Mouse (Mus musculus) embryonic facial prominence, embryonic 12.5 days (tissue): Measurements from ENCODE around the gene Stac3. TPM values are rescaled to one million over a fixed set of nuclear protein-coding genes. Genes with fewer than 3 reads are reported as not detected.
A peak's percentile ranks its signal among the peaks of the same experiment; 100 is the strongest.

Experiments used
- ATAC-seq: fragments of 200-750 bp; cut with Nextera tagmentation; 2 replicates; pipeline ENCODE4 v1.8.0; 2017; ENCODE audit not compliant: insufficient number of reproducible peaks, insufficient read depth, low FRiP score, low TSS enrichment
- H3K27ac ChIP-seq: fragments of 300-500 bp; sonication (generic); 2 replicates; pipeline ENCODE4 v1.5.1; 2016; ENCODE audit warnings: mild to moderate bottlenecking
- H3K27me3 ChIP-seq: fragments of 300-500 bp; sonication (generic); 2 replicates; pipeline ENCODE4 v1.6.1; 2016; ENCODE audit warnings: mild to moderate bottlenecking, moderate library complexity
- H3K36me3 ChIP-seq: fragments of 300-500 bp; sonication (generic); 2 replicates; pipeline ENCODE4 v1.6.1; 2016; ENCODE audit warnings: mild to moderate bottlenecking
- H3K4me1 ChIP-seq: fragments of 300-500 bp; sonication (generic); 2 replicates; pipeline ENCODE4 v1.6.1; 2016
- H3K4me2 ChIP-seq: fragments of 300-500 bp; sonication (generic); replicated peaks from 2 replicates; pipeline ENCODE4 v1.6.1; 2016; ENCODE audit warnings: mild to moderate bottlenecking, moderate library complexity
- H3K4me3 ChIP-seq: fragments of 300-500 bp; sonication (generic); 2 replicates; pipeline ENCODE4 v1.5.1; 2016; ENCODE audit warnings: mild to moderate bottlenecking
- H3K9ac ChIP-seq: fragments of 300-500 bp; sonication (generic); 2 replicates; pipeline ENCODE4 v1.6.1; 2016; ENCODE audit warnings: mild to moderate bottlenecking, moderate library complexity
- H3K9me3 ChIP-seq: fragments of 300-500 bp; sonication (generic); 2 replicates; pipeline ENCODE4 v1.6.1; 2016; ENCODE audit warnings: mild to moderate bottlenecking, moderate library complexity
- WGBS: fragments of 180-500 bp; shearing (Covaris S2); methylation state at CpG from one replicate; pipeline ENCODE4 v1.1.7; 2016; 5-methylcytosine and 5-hydroxymethylcytosine counted together
- polyA plus RNA-seq: library from polyadenylated mRNA; unstranded; fragments of >200 nt; fragmentation: Nextera tagmentation; extraction: Ambion mirVana; gene quantifications from 2 replicates; pipeline ENCODE4 v1.2.1, GENCODE M21; 2016

Stac3 gene
- 5.9 and 7.9 TPM in 2 replicates for polyA plus RNA-seq

DNA sequence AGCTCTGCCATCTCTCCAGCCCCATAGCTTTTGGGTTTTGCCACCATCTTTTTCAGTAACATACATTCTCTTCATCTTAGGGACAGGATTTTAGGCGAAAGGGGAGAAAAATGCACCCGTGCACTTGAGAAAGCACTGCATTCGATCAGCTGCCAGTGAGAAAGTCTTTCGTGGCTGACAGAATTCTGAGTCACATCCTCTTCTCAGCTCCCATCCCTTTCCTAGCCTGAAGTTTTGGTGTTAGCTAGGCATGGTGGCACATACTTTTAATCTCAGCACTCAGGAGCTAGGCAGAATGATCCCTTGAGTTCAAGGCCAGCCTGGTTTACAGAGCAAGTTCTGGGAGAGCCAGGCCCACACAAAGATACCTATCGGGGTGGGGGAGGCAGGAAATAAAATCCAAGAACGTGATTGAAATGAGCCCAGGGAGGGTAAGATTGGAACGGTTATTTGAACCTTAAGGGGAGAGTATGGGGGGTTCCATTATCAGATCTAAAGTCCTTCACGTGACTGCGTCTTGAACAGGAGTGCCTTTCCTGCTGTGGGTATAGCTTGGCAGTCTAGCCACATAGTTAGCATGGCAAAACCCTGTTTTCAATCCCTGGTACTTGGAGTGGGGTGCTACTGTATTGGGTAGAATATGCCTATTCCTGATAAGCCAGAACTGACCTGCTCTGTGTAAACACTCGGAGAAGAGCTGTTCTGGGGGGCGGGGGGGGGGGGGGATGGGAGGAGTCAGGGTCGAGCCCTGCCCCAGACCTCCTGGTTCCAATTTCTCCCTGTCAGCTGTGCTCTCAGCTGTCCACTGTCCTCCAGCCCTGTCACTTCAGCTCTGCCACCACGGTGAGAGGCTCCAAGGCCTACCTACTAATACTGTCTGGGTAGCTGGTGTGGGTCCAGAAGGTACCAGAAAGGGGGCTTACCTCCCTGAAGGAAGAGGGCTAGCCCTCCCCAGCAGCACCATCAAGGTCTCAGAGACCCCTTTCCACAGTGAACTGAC is at the start of gene Stac3:
Gene Stac3, plus strand, starts transcription at position 793 of the 1,000 bp plus-strand sequence.
- 63% methylated on average over 12 of the region's 13 CpGs for WGBS
- Histone ChIP-seq H3K36me3 (peaks cover 39% of the 10 kb centered on the region), H3K4me3 (no peak within 1 kb of the TSS), H3K9me3 (no peaks in the 10 kb centered on the region), H3K4me2 (no peak within 1 kb of the TSS), H3K27me3 (no peaks in the 10 kb centered on the region), H3K4me1 (no peaks in the 10 kb centered on the region), H3K27ac (no peak within 1 kb of the TSS), H3K9ac (peak within 1 kb of the TSS; percentile 16; the same call in 1 of the 2 replicates)
- no peak for ATAC-seq

DNA sequence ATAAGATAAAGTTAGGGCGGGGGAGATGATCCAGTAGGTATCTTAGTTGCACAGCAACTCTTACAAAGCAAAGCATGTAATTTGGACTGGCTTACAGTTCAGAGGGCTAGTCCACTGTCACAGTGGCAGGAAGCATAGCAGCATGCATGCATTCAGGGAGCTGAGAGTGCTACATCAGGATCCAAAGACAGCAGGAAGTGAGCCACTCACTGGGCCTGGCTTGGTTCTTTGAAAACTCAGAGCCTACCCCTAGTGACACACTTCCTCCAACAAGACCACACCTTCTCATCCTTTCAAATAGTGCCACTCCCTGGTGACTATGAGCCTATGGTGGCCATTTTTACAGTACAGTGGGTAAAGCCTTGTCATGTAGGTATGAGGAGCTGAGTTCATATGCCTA is 47.8 kb upstream of the Stac3 start:
- ATAC-seq = no peak
- no peak overlapping the region for H3K4me2 ChIP-seq
- no peak overlapping the region for H3K9ac ChIP-seq
- no peaks in the 10 kb centered on the region for H3K27me3 ChIP-seq
- H3K27ac ChIP-seq = no peak overlapping the region
- 87% methylated on average over 1 of the region's 1 CpGs for WGBS
- no peak overlapping the region for H3K4me3 ChIP-seq
- peaks cover 46% of the 10 kb centered on the region for H3K36me3 ChIP-seq
- H3K9me3 ChIP-seq = no peaks in the 10 kb centered on the region
- no peaks in the 10 kb centered on the region for H3K4me1 ChIP-seq

DNA sequence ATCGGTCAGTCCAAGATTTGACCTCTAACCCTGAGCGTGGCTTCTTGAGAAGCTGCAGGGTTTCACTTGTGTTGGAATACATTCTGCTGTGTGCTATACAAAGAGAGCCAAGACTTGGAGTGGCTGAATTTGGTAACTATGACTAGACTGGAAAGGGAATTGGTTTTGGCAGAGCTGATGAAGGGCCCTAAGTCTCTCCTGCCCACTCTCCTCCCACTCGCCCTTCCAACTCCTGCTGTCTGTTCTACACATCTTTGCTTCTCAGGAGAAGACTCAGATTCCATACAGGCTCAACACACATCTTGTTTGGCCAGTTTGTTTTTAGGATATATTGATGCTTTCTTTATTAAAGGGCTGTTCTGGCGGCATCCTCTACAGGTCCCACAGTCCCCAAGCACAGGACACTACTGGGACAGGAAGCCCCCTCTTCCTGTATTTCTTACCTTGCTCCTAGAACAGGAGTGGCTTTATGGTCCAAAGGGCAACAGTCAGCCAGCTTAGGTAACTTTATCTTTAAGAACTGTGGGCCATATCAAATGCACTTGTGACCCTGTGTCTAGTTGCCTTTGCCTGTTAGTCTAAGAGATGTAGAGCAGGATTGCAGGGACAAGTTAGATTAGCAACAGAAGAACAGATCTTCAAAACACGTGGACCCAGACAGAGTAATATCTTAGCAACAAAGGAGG is 38.9 kb upstream of the Stac3 start:
- no peak for ATAC-seq
- no peaks in the 10 kb centered on the region for H3K27me3 ChIP-seq
- no peaks in the 10 kb centered on the region for H3K4me1 ChIP-seq
- no peak overlapping the region for H3K27ac ChIP-seq
- H3K9me3 ChIP-seq = no peaks in the 10 kb centered on the region
- 79% methylated on average over 5 of the region's 5 CpGs for WGBS
- peaks cover 61% of the 10 kb centered on the region for H3K36me3 ChIP-seq
- H3K9ac ChIP-seq = no peak overlapping the region
- H3K4me3 ChIP-seq = no peak overlapping the region
- H3K4me2 ChIP-seq = no peak overlapping the region

DNA sequence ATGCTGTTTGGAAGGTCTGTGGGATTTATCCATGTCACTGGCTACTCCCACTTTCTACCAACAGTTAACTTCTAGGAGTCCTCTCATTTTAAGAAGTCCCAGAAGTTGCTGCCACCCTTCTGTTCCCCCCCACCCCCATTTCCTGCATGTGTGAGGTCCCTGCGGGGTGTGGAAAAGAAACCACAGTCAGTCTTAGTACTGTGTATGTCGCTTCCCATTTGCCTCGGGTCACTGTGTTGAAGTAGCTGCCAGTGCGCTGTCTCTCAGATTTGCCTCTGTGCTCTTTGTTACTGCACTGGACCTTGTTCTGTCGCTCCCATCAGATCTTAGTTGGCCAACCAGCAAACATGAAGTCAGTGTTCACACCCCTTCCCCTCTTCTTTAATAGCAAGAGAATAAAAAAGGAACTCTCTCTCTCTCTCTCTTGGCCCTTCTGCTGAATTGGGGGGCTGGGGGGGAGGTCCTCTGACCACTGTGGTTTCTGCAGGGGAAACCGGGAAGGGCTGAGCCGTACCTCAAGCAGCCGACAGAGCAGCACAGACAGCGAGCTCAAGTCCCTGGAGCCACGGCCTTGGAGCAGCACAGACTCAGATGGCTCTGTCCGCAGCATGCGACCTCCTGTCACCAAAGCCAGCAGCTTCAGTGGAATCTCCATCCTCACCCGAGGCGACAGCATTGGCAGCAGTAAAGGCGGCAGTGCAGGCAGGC is 30.1 kb upstream of the Stac3 start:
- Histone ChIP-seq H3K4me1 (peaks cover 9% of the 10 kb centered on the region; the same call in 1 of the 2 replicates), H3K27ac (no peak overlapping the region), H3K4me3 (no peak overlapping the region), H3K9ac (no peak overlapping the region), H3K27me3 (no peaks in the 10 kb centered on the region), H3K4me2 (no peak overlapping the region), H3K36me3 (peaks cover 32% of the 10 kb centered on the region), H3K9me3 (no peaks in the 10 kb centered on the region)
- ATAC-seq = no peak
- 41% methylated on average over 15 of the region's 15 CpGs for WGBS

DNA sequence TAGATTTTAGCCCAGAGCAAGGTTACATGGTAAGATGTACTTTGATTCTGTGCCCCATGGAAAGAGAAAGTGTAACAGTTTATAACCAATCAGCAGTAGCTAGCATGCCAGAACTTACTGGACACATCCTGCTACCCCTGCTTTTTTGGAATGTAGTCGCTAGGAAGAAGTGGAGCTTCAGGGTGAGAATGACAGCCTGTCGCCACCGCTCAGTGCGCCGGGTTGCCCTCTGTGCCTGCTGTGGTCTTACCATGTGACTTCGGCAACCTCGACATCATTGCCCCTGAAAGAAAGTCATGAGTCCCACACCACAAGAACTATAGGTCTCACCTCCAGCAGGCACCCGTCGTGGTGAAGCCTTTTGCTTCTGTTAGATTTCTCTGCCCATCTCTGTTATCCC is 28.8 kb upstream of the Stac3 start:
- Histone ChIP-seq H3K4me3 (no peak overlapping the region), H3K27ac (no peak overlapping the region), H3K4me2 (no peak overlapping the region), H3K36me3 (peaks cover 42% of the 10 kb centered on the region), H3K9me3 (no peaks in the 10 kb centered on the region), H3K9ac (no peak overlapping the region), H3K4me1 (peaks cover 9% of the 10 kb centered on the region; the same call in 1 of the 2 replicates), H3K27me3 (no peaks in the 10 kb centered on the region)
- no peak for ATAC-seq
- 85% methylated on average over 9 of the region's 9 CpGs for WGBS

DNA sequence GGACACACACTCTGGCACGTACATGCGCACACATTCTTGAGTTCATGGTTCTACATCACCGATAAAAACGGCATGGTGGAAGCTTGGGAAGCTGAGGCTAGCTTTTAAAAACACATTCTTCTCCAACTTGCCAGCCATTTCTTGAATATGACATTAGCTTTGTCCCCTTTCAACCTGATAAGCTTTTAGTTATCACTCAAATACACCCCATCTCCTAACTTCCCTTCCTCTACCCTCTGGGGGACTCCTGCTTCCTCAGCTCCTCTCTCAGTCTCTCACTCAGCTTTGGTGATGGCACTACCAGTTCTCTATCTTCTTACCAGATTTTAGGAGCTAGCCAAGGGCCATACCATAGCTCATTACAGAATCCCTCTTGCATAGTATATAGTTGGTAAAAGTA is 26.3 kb upstream of the Stac3 start:
- Histone ChIP-seq H3K27ac (no peak overlapping the region), H3K4me1 (peaks cover 9% of the 10 kb centered on the region; the same call in 1 of the 2 replicates), H3K4me2 (no peak overlapping the region), H3K9ac (no peak overlapping the region), H3K36me3 (peaks cover 34% of the 10 kb centered on the region), H3K9me3 (no peaks in the 10 kb centered on the region), H3K27me3 (no peaks in the 10 kb centered on the region), H3K4me3 (no peak overlapping the region)
- 93% methylated on average over 4 of the region's 4 CpGs for WGBS
- ATAC-seq = no peak

DNA sequence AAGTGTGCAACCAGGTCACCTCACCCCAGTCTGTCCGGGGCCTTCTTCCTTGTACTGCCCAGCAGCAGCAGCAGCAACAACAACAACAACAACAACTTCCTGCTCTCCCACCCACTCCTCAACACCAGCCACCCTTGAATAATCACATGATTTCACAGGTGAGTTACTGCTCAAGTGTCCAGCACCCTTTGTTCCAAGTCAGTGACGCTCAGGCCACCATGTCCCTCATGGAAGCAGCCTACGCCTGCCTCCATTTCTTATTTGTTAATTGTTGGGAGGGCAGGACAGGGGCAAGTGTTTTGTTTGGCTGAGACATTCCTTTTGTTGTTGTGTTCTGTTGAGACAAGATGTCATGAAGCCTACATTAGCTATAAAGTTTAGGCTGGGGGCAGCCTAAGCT is 24.9 kb upstream of the Stac3 start:
- no peaks in the 10 kb centered on the region for H3K9me3 ChIP-seq
- no peak for ATAC-seq
- WGBS = 88% methylated on average over 3 of the region's 3 CpGs

DNA sequence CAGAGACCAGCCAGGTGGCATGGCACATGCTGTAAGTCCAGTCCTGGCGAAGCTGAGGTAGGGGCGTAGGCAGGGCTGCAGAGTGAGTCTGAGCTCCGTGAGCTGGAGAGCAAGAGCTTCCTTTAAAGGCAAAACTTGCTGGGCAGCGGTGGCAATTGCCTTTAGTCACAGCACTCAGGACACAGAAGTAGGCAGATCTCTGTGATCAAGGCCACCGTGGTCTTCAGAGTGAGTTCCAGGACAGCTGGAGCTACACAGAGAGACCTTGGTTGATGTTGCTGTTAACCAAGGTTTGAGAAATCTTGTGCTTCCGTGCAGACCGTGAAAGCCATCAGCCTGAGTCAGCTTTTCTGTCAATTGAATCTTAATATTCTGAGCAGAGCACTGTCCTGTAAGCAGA is 24.2 kb upstream of the Stac3 start:
- Histone ChIP-seq H3K27ac (no peak overlapping the region), H3K36me3 (peaks cover 44% of the 10 kb centered on the region), H3K27me3 (no peaks in the 10 kb centered on the region), H3K9ac (no peak overlapping the region), H3K4me1 (no peaks in the 10 kb centered on the region), H3K4me2 (no peak overlapping the region), H3K9me3 (no peaks in the 10 kb centered on the region), H3K4me3 (no peak overlapping the region)
- WGBS = 86% methylated on average over 7 of the region's 7 CpGs
- ATAC-seq = no peak

More for the DNA sequence above, 24.9 kb upstream of the Stac3 start:
- Histone ChIP-seq H3K4me3 (no peak overlapping the region), H3K9ac (no peak overlapping the region), H3K4me2 (no peak overlapping the region), H3K27me3 (no peaks in the 10 kb centered on the region), H3K36me3 (peaks cover 38% of the 10 kb centered on the region), H3K27ac (no peak overlapping the region), H3K4me1 (peaks cover 1% of the 10 kb centered on the region; the same call in 1 of the 2 replicates)

DNA sequence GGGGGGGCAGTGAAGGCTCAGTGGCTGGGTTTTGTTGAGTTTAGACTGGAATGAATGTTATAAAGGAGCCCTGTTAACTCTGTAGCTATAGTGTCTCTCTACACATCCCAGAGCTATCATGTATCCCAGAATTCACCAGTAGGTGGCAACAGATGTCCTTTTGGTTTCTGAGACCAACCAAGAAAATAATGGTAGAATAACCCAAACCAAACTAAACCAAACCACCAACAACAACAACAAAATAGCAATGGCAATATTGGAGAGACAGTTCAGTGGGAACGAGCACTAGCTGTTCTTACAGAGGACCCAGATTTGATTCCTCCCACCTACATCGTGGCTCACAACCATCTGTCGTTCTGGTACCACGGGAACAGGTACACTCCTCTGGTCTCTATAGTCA is 22.4 kb upstream of the Stac3 start:
- Histone ChIP-seq H3K4me3 (no peak overlapping the region), H3K27ac (no peak overlapping the region), H3K4me1 (no peaks in the 10 kb centered on the region), H3K36me3 (peaks cover 54% of the 10 kb centered on the region), H3K9me3 (no peaks in the 10 kb centered on the region), H3K9ac (no peak overlapping the region), H3K27me3 (no peaks in the 10 kb centered on the region), H3K4me2 (no peak overlapping the region)
- WGBS = 94% methylated on average over 4 of the region's 4 CpGs
- no peak; the same call in 1 of the 2 replicates for ATAC-seq

DNA sequence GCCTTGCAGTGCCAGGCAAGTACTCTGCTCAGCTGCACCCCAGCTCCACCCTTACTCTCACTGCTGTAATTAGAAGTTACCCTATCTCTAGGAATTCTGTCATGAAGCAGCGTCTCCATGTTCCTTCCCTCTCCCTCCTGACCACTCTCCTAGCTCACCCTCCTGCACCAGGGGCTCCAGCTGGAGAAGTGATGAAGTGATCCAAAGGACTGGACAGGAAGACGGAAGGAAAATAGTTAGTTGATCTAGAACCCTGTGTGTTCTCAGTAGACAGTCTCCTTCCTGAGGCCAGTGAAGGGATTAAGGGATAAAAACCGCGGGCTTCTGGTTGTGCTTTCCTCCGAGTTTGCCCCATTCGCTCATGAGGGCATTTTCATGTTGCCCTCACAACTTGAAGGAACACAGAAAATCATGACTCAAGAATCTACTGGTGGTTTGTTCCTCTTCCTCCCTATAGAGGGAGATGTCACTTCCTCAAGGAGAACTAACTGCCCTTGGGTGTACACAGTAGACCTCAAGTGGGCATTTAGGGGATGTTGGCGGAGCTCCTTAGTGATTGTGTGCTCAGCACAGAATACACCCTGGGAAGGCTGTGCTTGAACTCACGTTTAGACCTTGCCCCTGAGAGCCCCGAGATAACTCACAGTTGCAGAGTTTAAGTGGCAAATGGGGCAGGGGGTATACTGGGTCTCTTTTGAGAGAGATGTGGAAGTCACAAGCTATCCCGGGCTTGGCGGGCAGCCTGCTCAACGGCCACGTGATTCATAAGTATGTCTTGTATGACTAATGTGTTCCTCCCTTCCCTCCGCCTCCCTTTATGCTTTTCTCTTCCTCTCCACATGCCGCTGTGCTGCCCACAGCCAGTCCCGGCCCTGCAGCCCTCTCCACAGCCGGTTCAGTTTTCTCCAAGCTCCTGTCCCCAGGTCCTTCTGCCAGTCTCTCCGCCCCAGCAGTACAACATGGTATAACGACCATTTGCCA is 20.4 kb upstream of the Stac3 start:
- no peaks in the 10 kb centered on the region for H3K4me1 ChIP-seq
- H3K9ac ChIP-seq = no peak overlapping the region
- ATAC-seq = no peak
- no peaks in the 10 kb centered on the region for H3K9me3 ChIP-seq
- no peaks in the 10 kb centered on the region for H3K27me3 ChIP-seq
- 89% methylated on average over 19 of the region's 19 CpGs for WGBS
- H3K4me2 ChIP-seq = no peak overlapping the region
- no peak overlapping the region for H3K27ac ChIP-seq
- H3K36me3 ChIP-seq = peaks cover 63% of the 10 kb centered on the region
- no peak overlapping the region for H3K4me3 ChIP-seq
